Mouse (Mus musculus): ENCODE measurements around the gene Slc10a7. TPM values are rescaled to one million over a fixed set of nuclear protein-coding genes. Genes with fewer than 3 reads are reported as not detected.

Gene Slc10a7
- polyA plus RNA-seq, 1 experiment from 2014 or later, result 19.2 TPM

GRCm38 (mm10) chr8:78749861-78750825 is 241.0 kb downstream of the Slc10a7 start:
- Histone ChIP-seq H3K9ac (no peak overlapping the region), H3K27me3 (no peaks in the 10 kb centered on the region), H3K4me1 (no peaks in the 10 kb centered on the region), H3K27ac (no peak overlapping the region), H3K4me2 (no peak overlapping the region), H3K36me3 (no peaks in the 10 kb centered on the region), H3K9me3 (replicated peaks) (no peaks in the 10 kb centered on the region), H3K4me3 (replicated peaks) (no peak overlapping the region)
- no peak for ATAC-seq (replicated peaks; ENCODE audit: low FRiP score)
- 86% methylated on average over 8 of the region's 8 CpGs for WGBS

DNA sequence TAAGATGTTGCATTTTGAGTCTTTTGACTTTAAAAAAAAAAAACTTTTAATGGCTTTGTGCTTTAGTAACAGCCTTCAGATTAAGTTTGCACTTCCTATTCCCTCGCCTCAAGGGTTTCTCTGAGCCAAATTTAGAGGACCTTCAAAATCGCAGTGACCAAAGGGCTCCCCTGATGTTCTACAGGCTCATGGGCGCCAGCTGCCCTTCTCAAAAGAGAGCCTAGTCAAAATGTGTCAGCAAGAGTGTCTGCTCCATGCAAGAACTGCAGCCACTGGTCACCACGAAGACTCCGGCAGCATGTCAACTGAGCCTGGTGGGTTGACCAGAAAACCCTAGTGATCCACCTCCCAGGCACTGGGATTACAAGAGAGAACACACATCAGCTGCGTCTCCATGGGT is 242.0 kb downstream of the Slc10a7 start:
- H3K4me3 ChIP-seq (replicated peaks), result no peak overlapping the region
- no peaks in the 10 kb centered on the region for H3K27me3 ChIP-seq
- peak overlapping the region; percentile 22; the same call in 1 of the 2 replicates for H3K27ac ChIP-seq
- H3K9me3 ChIP-seq (replicated peaks), result no peaks in the 10 kb centered on the region
- no peak for ATAC-seq (replicated peaks; ENCODE audit: low FRiP score)
- H3K4me1 ChIP-seq, result no peaks in the 10 kb centered on the region
- H3K36me3 ChIP-seq, result no peaks in the 10 kb centered on the region
- no peak overlapping the region for H3K9ac ChIP-seq
- H3K4me2 ChIP-seq, result no peak overlapping the region
- WGBS, result 85% methylated on average over 6 of the region's 6 CpGs

DNA sequence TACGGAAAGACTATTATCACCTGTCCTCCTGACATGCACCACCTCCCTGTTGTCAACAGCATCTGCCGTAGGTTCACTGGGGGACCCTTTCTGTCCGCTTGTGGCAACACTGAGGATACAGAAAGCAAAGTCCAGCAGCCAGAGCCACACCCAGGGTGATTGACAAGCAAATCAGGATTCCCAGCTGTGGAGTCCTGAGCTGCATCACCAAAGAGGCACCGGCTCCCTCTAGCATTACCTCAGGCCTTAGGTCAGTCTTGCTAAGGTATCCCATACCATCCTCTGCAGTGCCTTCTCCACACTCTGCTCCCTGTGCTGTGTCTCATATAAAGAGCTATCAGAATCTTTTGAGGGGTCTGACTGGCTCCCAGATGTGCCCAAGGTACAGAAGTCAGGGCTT is 245.8 kb downstream of the Slc10a7 start:
- ATAC-seq (replicated peaks; ENCODE audit: low FRiP score), result no peak
- H3K27me3 ChIP-seq, result no peaks in the 10 kb centered on the region
- no peak overlapping the region for H3K4me3 ChIP-seq (replicated peaks)
- no peaks in the 10 kb centered on the region for H3K4me1 ChIP-seq
- no peak overlapping the region for H3K27ac ChIP-seq
- 79% methylated on average over 4 of the region's 4 CpGs for WGBS
- no peak overlapping the region for H3K4me2 ChIP-seq
- no peaks in the 10 kb centered on the region for H3K9me3 ChIP-seq (replicated peaks)
- no peak overlapping the region for H3K9ac ChIP-seq
- no peaks in the 10 kb centered on the region for H3K36me3 ChIP-seq

- no peaks in the 10 kb centered on the region for H3K36me3 ChIP-seq
- H3K27ac ChIP-seq, result no peak overlapping the region
- no peak overlapping the region for H3K9ac ChIP-seq
- no peak overlapping the region for H3K4me3 ChIP-seq (replicated peaks)
- H3K27me3 ChIP-seq, result no peaks in the 10 kb centered on the region
- no peak overlapping the region for H3K4me2 ChIP-seq
- H3K9me3 ChIP-seq (replicated peaks), result no peaks in the 10 kb centered on the region
- H3K4me1 ChIP-seq, result no peaks in the 10 kb centered on the region
- no peak for ATAC-seq (replicated peaks; ENCODE audit: low FRiP score)
These were observed 250.0 kb downstream of the Slc10a7 start for GRCm38 (mm10) chr8:78759139-78759538.

DNA sequence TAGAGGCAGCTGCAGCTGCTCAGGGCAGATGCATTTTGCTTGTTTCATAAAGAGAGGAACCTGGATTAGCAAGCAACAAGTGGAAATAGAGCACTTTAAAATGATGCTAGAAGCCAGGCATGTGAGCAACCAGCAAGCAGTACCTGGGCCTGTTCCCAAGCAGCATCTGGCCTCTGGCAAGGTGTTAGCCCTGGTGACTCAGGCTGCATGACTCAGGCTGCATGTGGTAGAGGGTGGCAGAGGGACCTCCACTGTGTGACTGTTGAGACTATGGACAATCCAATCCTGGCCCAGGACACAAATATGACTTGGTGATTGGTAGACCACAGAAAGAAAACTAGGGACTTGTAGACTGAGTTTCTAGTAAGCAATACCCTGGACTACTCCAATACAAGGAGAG is 255.8 kb downstream of the Slc10a7 start:
- H3K9ac ChIP-seq, result no peak overlapping the region
- H3K27ac ChIP-seq, result no peak overlapping the region
- H3K27me3 ChIP-seq, result no peaks in the 10 kb centered on the region
- no peak for ATAC-seq (replicated peaks; ENCODE audit: low FRiP score)
- no peaks in the 10 kb centered on the region for H3K4me1 ChIP-seq
- no peak overlapping the region for H3K4me2 ChIP-seq
- no peak overlapping the region for H3K4me3 ChIP-seq (replicated peaks)
- H3K36me3 ChIP-seq, result no peaks in the 10 kb centered on the region
- H3K9me3 ChIP-seq (replicated peaks), result no peaks in the 10 kb centered on the region

GRCm38 (mm10) chr8:78765556-78765955 is 256.4 kb downstream of the Slc10a7 start:
- no peaks in the 10 kb centered on the region for H3K27me3 ChIP-seq
- H3K36me3 ChIP-seq, result no peaks in the 10 kb centered on the region
- H3K4me1 ChIP-seq, result no peaks in the 10 kb centered on the region
- H3K9ac ChIP-seq, result no peak overlapping the region
- no peak overlapping the region for H3K4me2 ChIP-seq
- 96% methylated on average over 1 of the region's 1 CpGs for WGBS
- H3K9me3 ChIP-seq (replicated peaks), result no peaks in the 10 kb centered on the region
- H3K4me3 ChIP-seq (replicated peaks), result no peak overlapping the region
- no peak overlapping the region for H3K27ac ChIP-seq
- no peak for ATAC-seq (replicated peaks; ENCODE audit: low FRiP score)

- H3K27me3 ChIP-seq, result no peaks in the 10 kb centered on the region
- H3K4me1 ChIP-seq, result no peaks in the 10 kb centered on the region
- no peak for ATAC-seq (replicated peaks; ENCODE audit: low FRiP score)
- H3K4me2 ChIP-seq, result no peak overlapping the region
- H3K9me3 ChIP-seq (replicated peaks), result no peaks in the 10 kb centered on the region
- 93% methylated on average over 3 of the region's 3 CpGs for WGBS
- H3K27ac ChIP-seq, result no peak overlapping the region
- no peak overlapping the region for H3K4me3 ChIP-seq (replicated peaks)
- H3K36me3 ChIP-seq, result no peaks in the 10 kb centered on the region
- H3K9ac ChIP-seq, result no peak overlapping the region
These were observed 261.4 kb downstream of the Slc10a7 start for GRCm38 (mm10) chr8:78770584-78770983.

DNA sequence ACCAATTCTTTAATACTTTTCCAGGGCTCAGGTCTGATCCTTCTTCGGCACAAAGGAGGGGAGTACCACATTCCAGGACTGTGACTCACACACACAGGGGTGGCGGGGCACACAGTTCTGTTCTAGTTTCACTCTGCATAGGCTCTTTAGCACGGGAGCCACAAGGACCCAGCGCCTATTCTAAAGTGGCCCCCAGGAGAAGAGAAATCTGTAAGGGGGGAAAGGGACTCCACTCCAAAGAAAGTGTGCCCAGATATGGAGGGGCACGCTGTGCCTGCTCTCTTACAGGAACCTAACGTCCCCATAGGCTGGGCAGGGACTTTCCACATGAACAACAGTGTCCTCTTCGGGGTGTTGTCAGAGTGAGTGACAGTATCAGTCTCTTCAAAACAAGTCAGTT is 262.1 kb downstream of the Slc10a7 start:
- Histone ChIP-seq H3K4me2 (no peak overlapping the region), H3K27me3 (no peaks in the 10 kb centered on the region), H3K4me3 (replicated peaks) (no peak overlapping the region), H3K4me1 (no peaks in the 10 kb centered on the region), H3K9me3 (replicated peaks) (no peaks in the 10 kb centered on the region), H3K9ac (no peak overlapping the region), H3K27ac (no peak overlapping the region), H3K36me3 (no peaks in the 10 kb centered on the region)
- ATAC-seq (replicated peaks; ENCODE audit: low FRiP score), result no peak
- 68% methylated on average over 7 of the region's 7 CpGs for WGBS

- no peaks in the 10 kb centered on the region for H3K36me3 ChIP-seq
- 0 out of 2 replicates have a peak, but pooled peaks cover 2% of the 10 kb centered on the region for H3K9me3 ChIP-seq (replicated peaks)
- no peaks in the 10 kb centered on the region for H3K27me3 ChIP-seq
- 84% methylated on average over 9 of the region's 9 CpGs for WGBS
- H3K9ac ChIP-seq, result no peak overlapping the region
- H3K4me3 ChIP-seq (replicated peaks), result no peak overlapping the region
- H3K27ac ChIP-seq, result no peak overlapping the region
- ATAC-seq (replicated peaks; ENCODE audit: low FRiP score), result no peak
- no peaks in the 10 kb centered on the region for H3K4me1 ChIP-seq
- H3K4me2 ChIP-seq, result no peak overlapping the region
These were observed 267.7 kb downstream of the Slc10a7 start for GRCm38 (mm10) chr8:78776816-78777215.

Other genes starting within 250 kb of the Slc10a7 start
- not detected in 2 replicates for gene Pou4f2, start 72.7 kb upstream of the Slc10a7 start, polyA plus RNA-seq (2015; fragmentation: Nextera tagmentation; extraction: Ambion mirVana)
- gene Rbmxl1, start 448 bp upstream of the Slc10a7 start, polyA plus RNA-seq (2015; fragmentation: Nextera tagmentation; extraction: Ambion mirVana), result 246 and 248 TPM in 2 replicates